Mouse (Mus musculus) CH12F3 (cell line): Measurements from ENCODE around the gene Fbxo11.

ENCODE experiments used
- in situ Hi-C: fragments of 300-500 bp; cut with MboI; formaldehyde crosslinking; loops from 2 replicates; pipeline ENCODE4 v1.14.3; 2020; ENCODE audit warnings: low sequenced_read_pairs

Gene Fbxo11

GRCm38 (mm10) chr17:88067202-88067901 is 2.3 kb upstream of the Fbxo11 start:
- in situ Hi-C loops: no loop called here

GRCm38 (mm10) chr17:88066799-88067198 is 1.7 kb upstream of the Fbxo11 start:
- in situ Hi-C loops: no loop called here

DNA sequence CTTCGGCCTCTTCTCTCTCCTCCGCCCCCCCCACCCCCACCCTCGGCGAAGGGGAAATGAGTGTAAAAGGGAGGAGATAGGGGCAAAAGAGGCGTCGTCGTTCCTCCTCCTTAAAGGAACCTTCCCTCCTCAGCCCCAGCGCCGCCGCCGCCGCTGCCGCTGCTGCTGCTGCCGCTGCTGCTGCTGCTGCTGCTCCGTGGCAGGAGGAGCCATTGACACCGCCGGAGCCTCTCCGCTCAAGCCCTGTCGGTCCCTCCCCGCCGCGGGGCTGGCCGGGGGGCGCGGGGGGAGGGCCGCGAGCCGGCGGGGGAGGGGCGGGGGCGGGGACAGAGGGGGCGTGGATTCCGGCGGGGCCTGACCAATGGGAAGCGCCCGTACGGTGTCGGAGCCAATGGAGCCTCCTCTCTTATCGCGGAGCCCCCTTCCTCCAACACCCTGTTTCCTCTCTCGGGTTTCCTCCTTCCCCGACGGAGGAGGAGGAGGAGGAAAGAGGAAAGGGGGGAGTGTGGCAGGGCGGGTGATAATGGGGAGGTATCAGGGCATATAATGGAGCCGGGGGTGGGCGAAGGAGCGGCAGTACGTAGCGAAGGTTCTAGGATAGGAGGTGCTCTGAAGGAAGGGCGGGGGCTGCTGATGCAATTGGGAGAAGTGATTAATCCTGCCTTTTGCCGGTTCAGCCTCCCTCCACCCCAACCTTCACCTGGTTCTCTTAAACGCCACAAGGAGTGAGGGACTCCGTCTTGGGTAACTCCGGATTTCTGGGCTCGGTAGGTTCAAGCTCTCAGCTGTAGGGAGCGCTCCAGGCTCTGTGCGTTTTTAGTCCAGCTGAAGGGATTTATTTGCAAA is 933 bp upstream of the Fbxo11 start:
- in situ Hi-C loops: no loop called here

- in situ Hi-C loops: no loop called here
These were observed 602 bp downstream of the Fbxo11 start for GRCm38 (mm10) chr17:88064347-88065030.

DNA sequence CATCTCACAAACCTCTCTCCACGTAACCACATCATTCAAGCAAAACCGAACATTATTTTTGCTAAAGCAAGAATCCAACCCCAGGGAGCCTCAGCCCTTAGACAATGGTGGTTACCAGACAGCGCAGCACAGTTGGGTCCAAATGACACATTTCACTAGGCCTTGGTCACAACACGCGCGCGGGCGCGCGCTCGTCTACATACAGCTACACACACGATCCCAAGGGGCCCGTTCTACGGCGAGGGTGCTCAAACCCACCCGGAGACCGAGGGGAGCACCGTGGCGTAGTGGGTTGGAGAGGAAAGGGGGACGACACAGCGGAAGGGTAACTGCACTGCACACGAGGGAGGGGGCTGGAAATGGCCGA is 1.1 kb downstream of the Fbxo11 start:
- in situ Hi-C loops: no loop called here

DNA sequence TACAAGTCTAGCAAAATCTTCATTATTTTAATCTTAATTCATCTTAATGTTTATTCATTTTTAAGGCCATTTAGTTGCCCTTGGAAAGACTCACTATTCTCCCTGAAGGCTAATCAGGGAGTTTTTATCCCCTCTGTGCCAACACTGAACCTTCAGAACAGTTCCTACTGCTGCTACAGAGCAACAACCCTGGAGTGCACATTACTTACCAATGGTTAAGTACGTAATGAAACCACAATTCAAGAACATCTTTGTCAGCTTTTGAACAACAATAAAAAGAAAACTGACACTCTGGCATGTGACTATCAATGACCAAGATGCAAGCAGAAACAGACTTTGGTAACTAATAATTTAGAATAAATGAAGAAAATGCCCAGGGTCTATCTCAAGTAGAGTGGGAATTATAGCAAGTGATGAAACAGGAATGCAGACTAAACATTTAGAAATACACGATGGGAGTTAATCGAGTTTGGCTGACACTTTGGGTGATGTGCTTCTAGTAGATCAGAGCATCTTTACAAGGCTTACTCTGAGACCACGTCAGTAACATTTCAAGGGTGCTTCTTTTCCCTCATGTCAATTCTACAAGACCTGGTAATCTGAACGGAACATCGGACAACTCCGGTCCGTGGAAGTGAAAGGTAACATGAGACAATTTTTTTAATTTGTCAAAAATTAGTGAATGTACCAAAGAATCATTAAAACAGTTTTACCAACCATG is 2.1 kb downstream of the Fbxo11 start:
- in situ Hi-C loops: no loop called here

DNA sequence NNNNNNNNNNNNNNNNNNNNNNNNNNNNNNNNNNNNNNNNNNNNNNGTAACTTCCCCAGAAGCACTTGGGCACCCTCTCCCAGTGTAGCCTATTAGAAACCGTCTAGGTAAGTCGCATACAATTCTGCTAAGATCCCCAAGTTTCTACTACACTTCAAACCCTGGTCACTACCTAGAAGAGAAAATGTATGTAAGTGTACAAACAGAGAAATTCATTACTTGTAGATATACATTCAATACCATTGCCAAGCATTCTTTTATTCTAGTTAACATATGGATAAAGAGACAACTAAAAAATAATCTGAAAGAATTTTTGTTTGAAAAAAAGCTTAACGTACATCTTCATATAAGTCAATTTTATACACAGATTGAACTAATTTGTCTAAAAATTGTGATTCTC is 3.1 kb downstream of the Fbxo11 start:
- in situ Hi-C loops: no loop called here

- in situ Hi-C loops: no loop called here
These were observed 6.8 kb downstream of the Fbxo11 start for GRCm38 (mm10) chr17:88058280-88058679.

DNA sequence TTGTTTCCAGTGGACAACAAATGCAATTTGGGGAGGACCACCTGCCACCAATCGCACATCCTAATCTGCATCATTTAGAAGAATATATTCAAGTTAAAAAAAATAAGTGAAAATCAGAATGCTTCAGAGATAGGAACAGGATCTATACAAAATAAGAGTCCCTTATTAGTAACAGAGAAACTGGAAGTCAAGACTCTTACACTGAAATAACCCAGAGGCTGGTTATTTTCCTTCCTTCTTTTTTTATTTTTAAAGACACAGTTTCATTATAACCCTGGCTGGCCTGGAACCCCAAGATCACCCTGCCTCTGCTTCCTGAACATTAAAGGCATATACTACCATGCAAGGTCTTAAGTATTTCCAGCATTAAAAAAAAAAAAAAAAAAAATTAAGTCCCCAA is 7.2 kb downstream of the Fbxo11 start:
- in situ Hi-C loops: no loop called here

GRCm38 (mm10) chr17:88051679-88052078 is 13.4 kb downstream of the Fbxo11 start:
- in situ Hi-C loops: no loop called here

DNA sequence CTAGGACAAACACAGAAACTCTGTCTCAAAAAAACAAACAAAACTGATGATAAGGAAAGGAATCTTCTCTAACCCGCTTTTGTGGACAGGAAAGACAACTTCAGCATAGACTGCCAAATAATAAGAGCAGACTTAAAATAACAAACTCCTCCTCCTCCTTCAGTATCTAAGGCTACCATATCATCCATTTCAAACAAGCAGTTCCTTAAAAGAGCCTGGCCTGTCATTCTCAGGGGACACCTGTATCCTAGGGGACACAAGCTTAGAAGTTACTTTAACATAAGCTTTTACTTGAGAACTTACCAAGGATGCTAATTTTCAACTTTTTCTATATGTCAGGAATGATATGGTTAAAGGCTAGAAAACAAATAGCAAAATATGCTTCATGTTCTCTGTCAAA is 14.2 kb downstream of the Fbxo11 start:
- in situ Hi-C loops: no loop called here

- in situ Hi-C loops: no loop called here
These were observed 14.8 kb downstream of the Fbxo11 start for GRCm38 (mm10) chr17:88050318-88050717.

GRCm38 (mm10) chr17:88042099-88043086 is 22.7 kb downstream of the Fbxo11 start:
- in situ Hi-C loops: no loop called here

DNA sequence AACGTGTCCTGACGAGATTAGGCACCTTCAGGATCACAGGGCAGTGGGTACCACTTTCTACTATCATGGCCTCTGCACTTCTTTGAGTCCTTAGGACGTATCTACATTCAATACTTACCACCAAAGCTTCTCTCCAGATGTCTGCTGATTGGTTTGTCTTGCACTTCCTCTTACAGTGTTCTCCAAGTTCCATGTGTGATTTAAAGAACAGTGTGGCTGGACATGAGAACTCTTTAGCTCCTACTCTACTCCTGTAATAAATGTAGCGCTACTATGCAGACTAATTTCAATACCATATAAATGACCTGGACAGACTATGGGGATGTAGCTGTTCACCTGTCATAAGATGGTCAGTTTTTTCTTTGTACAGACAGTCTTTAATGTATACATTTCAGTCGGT is 24.3 kb downstream of the Fbxo11 start:
- in situ Hi-C loops: no loop called here

- in situ Hi-C loops: no loop called here
These were observed 30.7 kb downstream of the Fbxo11 start for GRCm38 (mm10) chr17:88034418-88034817.

GRCm38 (mm10) chr17:88031755-88032154 is 33.3 kb downstream of the Fbxo11 start:
- in situ Hi-C loops: no loop called here

DNA sequence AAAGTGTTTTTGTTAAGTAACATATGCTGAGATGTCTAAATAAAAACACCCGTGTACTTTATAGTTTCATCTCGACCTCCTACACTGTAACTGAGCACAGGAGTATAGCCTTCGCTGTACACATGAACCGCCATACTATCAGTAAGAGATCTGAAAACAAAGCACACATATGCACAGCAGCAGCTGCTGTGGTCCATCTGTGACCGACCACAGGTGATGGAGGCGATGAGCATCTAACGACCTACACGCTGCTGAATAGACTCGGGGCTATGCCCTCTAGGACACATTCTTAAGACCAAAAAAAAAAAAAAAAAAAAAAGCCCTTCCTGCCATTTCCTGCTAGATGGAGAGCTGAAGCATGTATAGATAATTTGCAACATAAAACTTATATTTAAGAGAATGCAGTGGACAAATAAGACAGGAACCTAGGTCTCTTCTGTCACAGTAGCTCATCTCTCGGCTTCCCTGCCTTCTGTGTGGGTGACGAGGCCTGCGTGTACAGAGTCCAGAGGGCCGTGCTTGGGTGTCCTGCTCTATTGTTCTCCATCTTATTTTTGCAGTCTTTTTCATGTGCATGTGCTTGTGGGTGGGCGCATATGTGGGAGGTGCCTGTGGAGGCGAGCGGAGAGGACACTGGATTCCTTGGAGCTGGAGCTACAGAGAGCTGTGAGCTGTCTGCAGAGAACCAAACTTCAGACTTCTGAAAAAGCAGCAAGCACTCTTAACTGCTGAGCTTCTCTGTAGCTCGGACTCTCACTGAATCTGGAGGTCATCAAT is 35.7 kb downstream of the Fbxo11 start:
- in situ Hi-C loops: no loop called here

- in situ Hi-C loops: no loop called here
These were observed 39.9 kb downstream of the Fbxo11 start for GRCm38 (mm10) chr17:88025227-88025626.

DNA sequence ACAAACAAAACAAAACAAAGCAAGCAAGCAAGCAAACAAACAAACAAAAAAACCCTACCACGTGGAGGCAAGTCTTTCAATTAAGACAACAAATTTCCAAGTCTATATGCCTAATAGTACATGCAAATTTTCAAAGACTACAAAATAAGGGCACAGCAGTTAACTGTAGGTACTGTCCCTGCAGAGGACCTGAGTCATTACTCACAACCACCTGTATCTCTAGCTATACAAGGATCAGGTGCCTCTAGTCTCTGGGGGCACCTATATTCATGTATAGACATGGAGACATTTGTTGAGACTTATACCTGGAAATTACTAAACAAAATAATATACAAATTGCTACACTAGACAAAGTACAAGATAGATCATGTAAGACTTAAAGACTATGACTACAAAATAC is 41.2 kb downstream of the Fbxo11 start:
- in situ Hi-C loops: loop anchor here (25.0 kb wide), 1 partner anchor 488 kb away; no protein-coding TSS in a partner anchor
